Mouse (Mus musculus) hindbrain, embryonic 14.5 days (tissue): Measurements from ENCODE around the gene Abca8a. TPM values are rescaled to one million over a fixed set of nuclear protein-coding genes. Genes with fewer than 3 reads are reported as not detected.
"Not testable (repeated sequence)": the region's sequence is repeated elsewhere in the genome, so short reads cannot be mapped to it uniquely, and the experiment has no call there.

ENCODE experiments used
- ATAC-seq: fragments of 200-750 bp; cut with Nextera tagmentation; 2 replicates; pipeline ENCODE4 v1.8.0; 2017; ENCODE audit warnings: moderate number of reproducible peaks, mild to moderate bottlenecking, moderate TSS enrichment, moderate library complexity; ENCODE audit not compliant: low FRiP score
- DNase-seq: peaks from one replicate; pipeline ENCODE4 v3.0.0-alpha.2; 2015; ENCODE audit warnings: low spot score
- H3K27ac ChIP-seq: fragments of 300-500 bp; sonication (generic); 2 replicates; pipeline ENCODE4 v1.5.1; 2014; ENCODE audit warnings: mild to moderate bottlenecking, moderate library complexity
- H3K27me3 ChIP-seq: fragments of 300-500 bp; sonication (generic); 2 replicates; pipeline ENCODE4 v1.6.1; 2014; ENCODE audit warnings: mild to moderate bottlenecking, low read length, mixed read lengths; ENCODE audit not compliant: control insufficient read depth, insufficient read depth
- H3K36me3 ChIP-seq: fragments of 300-500 bp; sonication (generic); replicated peaks from 2 replicates; pipeline ENCODE4 v1.6.1; 2014; ENCODE audit not compliant: control insufficient read depth, insufficient read depth
- H3K4me1 ChIP-seq: fragments of 300-500 bp; sonication (generic); replicated peaks from 2 replicates; pipeline ENCODE4 v1.6.1; 2014; ENCODE audit warnings: antibody characterized with exemption, low read length, mixed read lengths; ENCODE audit not compliant: control insufficient read depth, insufficient read depth
- H3K4me2 ChIP-seq: fragments of 300-500 bp; sonication (generic); replicated peaks from 2 replicates; pipeline ENCODE4 v1.6.1; 2014; ENCODE audit warnings: mild to moderate bottlenecking, moderate library complexity
- H3K4me3 ChIP-seq: fragments of 300-500 bp; sonication (generic); replicated peaks from 2 replicates; pipeline ENCODE4 v1.5.1; 2014; ENCODE audit warnings: mild to moderate bottlenecking, low read length
- H3K9ac ChIP-seq: fragments of 300-500 bp; sonication (generic); 2 replicates; pipeline ENCODE4 v1.6.1; 2014
- H3K9me3 ChIP-seq: fragments of 300-500 bp; sonication (generic); 2 replicates; pipeline ENCODE4 v1.6.1; 2016; ENCODE audit warnings: low read length; ENCODE audit not compliant: control insufficient read depth
- WGBS: fragments of 180-500 bp; shearing (Covaris S2); extraction: QIAGEN DNeasy Blood & Tissue Kit; methylation state at CpG from one replicate; pipeline ENCODE4 v1.1.7; 2014; 5-methylcytosine and 5-hydroxymethylcytosine counted together
- polyA plus RNA-seq: library from polyadenylated mRNA; unstranded; fragments of >200 nt; fragmentation: Nextera tagmentation; extraction: Ambion mirVana; gene quantifications from 2 replicates; pipeline ENCODE4 v1.2.1, GENCODE M21; 2014

Gene Abca8a
- polyA plus RNA-seq, 1 experiment from 2014 or later, result 0.54 TPM

GRCm38 (mm10) chr11:109994014-109994413 lies 101.8 kb downstream of the Abca8a start:
- no peak overlapping the region for H3K9ac ChIP-seq
- no peaks in the 10 kb centered on the region for H3K9me3 ChIP-seq
- H3K36me3 ChIP-seq, result no peaks in the 10 kb centered on the region
- 72% methylated on average over 6 of the region's 6 CpGs for WGBS
- H3K27ac ChIP-seq, result no peak overlapping the region
- DNase-seq (no peak), ATAC-seq (no peak)
- no peak overlapping the region for H3K4me2 ChIP-seq
- H3K4me1 ChIP-seq, result peaks cover 6% of the 10 kb centered on the region
- H3K4me3 ChIP-seq, result no peak overlapping the region
- H3K27me3 ChIP-seq, result no peaks in the 10 kb centered on the region

DNA sequence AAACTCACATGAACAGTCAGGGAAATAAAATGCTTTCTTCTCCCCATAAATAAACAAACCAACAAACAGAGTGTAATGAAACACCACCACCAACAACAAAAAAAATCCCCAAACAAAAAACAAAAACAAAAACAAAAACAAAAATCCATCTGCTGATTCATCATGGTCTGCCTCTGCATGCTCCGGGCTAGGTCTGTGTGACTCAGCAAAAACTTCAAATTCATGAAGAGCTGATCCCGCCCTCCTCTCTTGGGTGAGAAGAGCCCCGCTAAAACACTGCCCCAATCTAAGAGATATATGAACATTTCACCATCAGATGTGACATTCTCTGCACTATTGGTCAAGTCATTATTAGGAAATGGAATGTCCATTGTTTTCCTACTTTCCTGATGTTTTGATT lies 104.5 kb downstream of the Abca8a start:
- no peaks in the 10 kb centered on the region for H3K36me3 ChIP-seq
- no peaks in the 10 kb centered on the region for H3K27me3 ChIP-seq
- H3K27ac ChIP-seq, result no peak overlapping the region
- H3K9me3 ChIP-seq, result no peaks in the 10 kb centered on the region
- H3K4me2 ChIP-seq, result no peak overlapping the region
- H3K4me3 ChIP-seq, result no peak overlapping the region
- WGBS, result 81% methylated on average over 3 of the region's 3 CpGs
- no peak for DNase-seq
- no peak overlapping the region for H3K9ac ChIP-seq
- peaks cover 6% of the 10 kb centered on the region for H3K4me1 ChIP-seq
- no peak for ATAC-seq

DNA sequence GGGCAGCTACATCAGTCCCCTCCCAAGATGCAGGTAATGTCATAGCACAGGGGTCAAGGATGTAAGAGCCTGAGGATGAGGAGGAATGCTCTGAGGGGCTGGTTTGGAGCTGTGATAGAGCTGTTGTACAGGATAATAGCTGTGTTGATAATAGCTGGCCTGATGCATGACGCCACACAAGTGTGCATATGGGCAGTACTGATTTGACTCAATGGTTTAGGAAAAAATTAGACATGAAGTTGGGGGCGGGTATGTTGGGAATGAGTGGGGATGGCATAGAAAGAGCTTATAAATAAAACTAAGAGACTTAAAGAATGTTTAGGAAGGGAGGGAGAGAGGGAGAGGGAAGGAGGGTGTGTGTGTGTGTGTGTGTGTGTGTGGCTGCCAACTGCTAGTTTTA lies 105.5 kb downstream of the Abca8a start:
- Histone ChIP-seq H3K4me2 (no peak overlapping the region), H3K4me1 (peaks cover 6% of the 10 kb centered on the region), H3K9me3 (no peaks in the 10 kb centered on the region), H3K9ac (no peak overlapping the region), H3K36me3 (no peaks in the 10 kb centered on the region), H3K4me3 (no peak overlapping the region), H3K27me3 (no peaks in the 10 kb centered on the region), H3K27ac (no peak overlapping the region)
- ATAC-seq (no peak), DNase-seq (no peak)
- WGBS, result 90% methylated on average over 2 of the region's 2 CpGs

- DNase-seq (no peak), ATAC-seq (no peak)
- H3K9me3 ChIP-seq, result no peaks in the 10 kb centered on the region
- no peak overlapping the region for H3K4me3 ChIP-seq
- no peaks in the 10 kb centered on the region for H3K4me1 ChIP-seq
- H3K27me3 ChIP-seq, result no peaks in the 10 kb centered on the region
- no peaks in the 10 kb centered on the region for H3K36me3 ChIP-seq
- H3K9ac ChIP-seq, result no peak overlapping the region
- H3K4me2 ChIP-seq, result no peak overlapping the region
- 38% methylated on average over 1 of the region's 1 CpGs for WGBS
- no peak overlapping the region for H3K27ac ChIP-seq
Measured at GRCm38 (mm10) chr11:109988164-109988563, 107.6 kb downstream of the Abca8a start.

DNA sequence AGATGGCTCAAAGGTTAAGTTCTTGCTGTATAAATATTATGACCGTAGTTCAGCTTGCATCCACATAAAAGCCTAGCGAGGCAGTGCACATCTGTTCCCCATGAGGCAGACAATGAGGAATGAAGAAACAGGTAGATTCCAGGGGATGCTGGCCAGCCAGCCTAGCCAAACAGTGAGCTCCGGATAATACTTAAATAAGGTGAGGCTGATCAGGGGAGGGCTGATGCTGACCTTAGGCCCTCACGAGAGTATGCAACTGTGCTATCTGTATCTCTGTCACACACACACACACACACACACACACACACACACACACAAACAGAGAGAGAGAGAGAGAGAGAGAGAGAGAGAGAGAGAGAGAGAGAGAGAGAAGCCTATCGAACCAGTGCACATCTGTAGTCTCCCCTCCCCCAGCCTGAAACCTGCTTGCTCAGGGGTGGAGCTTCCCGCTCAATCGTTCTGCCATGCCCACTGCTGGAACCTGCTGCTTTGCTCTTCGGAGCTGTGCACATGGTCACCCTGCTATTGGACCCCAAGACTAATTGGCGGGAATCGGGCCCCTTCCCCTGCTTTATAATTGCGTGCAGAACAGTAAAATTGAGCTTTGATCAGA lies 108.2 kb downstream of the Abca8a start:
- not testable (repeated sequence) for H3K4me3 ChIP-seq, H3K4me2 ChIP-seq, H3K9ac ChIP-seq, H3K36me3 ChIP-seq, H3K27ac ChIP-seq, ATAC-seq, DNase-seq, H3K4me1 ChIP-seq, H3K9me3 ChIP-seq, H3K27me3 ChIP-seq
- 49% methylated on average over 11 of the region's 11 CpGs for WGBS

DNA sequence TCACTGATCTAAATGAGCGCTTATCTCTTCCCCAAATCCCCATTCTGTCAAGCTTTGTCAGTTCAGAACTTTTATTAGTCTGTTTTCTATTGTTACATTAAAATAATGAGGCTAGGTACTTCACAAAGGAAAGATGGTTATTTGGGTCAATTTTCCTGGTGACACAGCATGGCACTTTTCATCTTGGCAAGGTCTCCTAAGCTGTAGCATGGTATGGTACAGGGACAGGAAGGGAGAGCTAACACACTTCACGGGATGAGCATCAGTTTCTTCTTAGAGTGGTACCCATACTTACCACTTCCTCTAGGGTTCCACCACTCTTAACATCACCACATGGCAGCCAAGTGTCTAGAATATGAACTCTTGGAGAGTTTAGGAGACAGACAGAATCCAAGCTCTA lies 113.9 kb downstream of the Abca8a start:
- H3K9me3 ChIP-seq, result 0 out of 2 replicates have a peak, but pooled peaks cover 3% of the 10 kb centered on the region
- ATAC-seq, result no peak
- 0 out of 2 replicates have a peak, but pooled peaks cover 5% of the 10 kb centered on the region for H3K36me3 ChIP-seq
- DNase-seq, result no peak
- H3K27me3 ChIP-seq, result no peaks in the 10 kb centered on the region
- 92% methylated on average over 2 of the region's 2 CpGs for WGBS
- H3K4me2 ChIP-seq, result no peak overlapping the region
- no peak overlapping the region for H3K4me3 ChIP-seq
- no peak overlapping the region for H3K27ac ChIP-seq
- no peaks in the 10 kb centered on the region for H3K4me1 ChIP-seq
- H3K9ac ChIP-seq, result no peak overlapping the region

Other genes with a start within 250 kb of the Abca8a start
- 1.7 and 1.9 TPM in 2 replicates for gene Abca8b, start 100.1 kb downstream of the Abca8a start, polyA plus RNA-seq
- 5.2 and 5.6 TPM in 2 replicates for gene Abca9, start 72.2 kb upstream of the Abca8a start, polyA plus RNA-seq
- gene Abca6, start 155.8 kb upstream of the Abca8a start, polyA plus RNA-seq, result 0.44 TPM in 2 replicates
- 15.7 and 18.1 TPM in 2 replicates for gene Abca5, start 241.7 kb upstream of the Abca8a start, polyA plus RNA-seq